Mouse (Mus musculus) CH12.LX (cell line): ENCODE measurements around the gene 9130213A22Rik. TPM values are rescaled to one million over a fixed set of nuclear protein-coding genes. Genes with fewer than 3 reads are reported as not detected.

Experiments
- DNase-seq: peaks from one replicate; pipeline ENCODE4 v3.0.0-alpha.2; 2013; ENCODE audit errors: extremely low read depth
- H3K27ac ChIP-seq: 2 replicates; pipeline ENCODE4 v1.5.1; 2012; ENCODE audit warnings: low read depth, mild to moderate bottlenecking, control low read depth, moderate library complexity; ENCODE audit not compliant: insufficient read depth
- H3K27me3 ChIP-seq: replicated peaks from 2 replicates; pipeline ENCODE3; 2012; ENCODE audit warnings: inconsistent platforms
- H3K36me3 ChIP-seq, 2 experiments: replicated peaks in 1 of 2; 2 replicates each; pipeline versions ENCODE3 to v1.6.1; 2012; ENCODE audit warnings: inconsistent platforms in 1 of 2, low read length in 1 of 2, mild to moderate bottlenecking in 1 of 2, mixed read lengths in 1 of 2, moderate library complexity in 1 of 2; ENCODE audit not compliant: control insufficient read depth in 1 of 2, insufficient read depth in 1 of 2
- H3K4me1 ChIP-seq, 2 experiments: 2 replicates each; pipeline ENCODE4 v1.6.1; 2012; ENCODE audit warnings: inconsistent platforms in 1 of 2, moderate library complexity in 1 of 2; ENCODE audit not compliant: insufficient read depth in 2 of 2, control insufficient read depth in 1 of 2
- H3K4me2 ChIP-seq: 2 replicates; pipeline ENCODE4 v1.6.1; 2012; ENCODE audit warnings: low read depth, mild to moderate bottlenecking, control low read depth; ENCODE audit not compliant: poor library complexity, insufficient read depth, severe bottlenecking
- H3K4me3 ChIP-seq, 3 experiments: fragments of 150-350 bp in 1 of 3; sonication (generic) in 1 of 3; replicated peaks in 1 of 3; 2 replicates each; pipeline versions ENCODE3 to v1.5.1; 2011 to 2012; ENCODE audit warnings: low read depth in 2 of 3, low read length in 2 of 3, mild to moderate bottlenecking in 2 of 3, moderate library complexity in 2 of 3, control low read depth in 1 of 3, improper control_type of control experiment in 1 of 3, inconsistent platforms in 1 of 3, mixed read lengths in 1 of 3; ENCODE audit not compliant: poor library complexity in 1 of 3
- H3K79me2 ChIP-seq: replicated peaks from 2 replicates; pipeline ENCODE4 v1.6.1; 2012; ENCODE audit warnings: mild to moderate bottlenecking, moderate library complexity; ENCODE audit not compliant: control insufficient read depth, poor library complexity, insufficient read depth, severe bottlenecking; ENCODE audit errors: extremely low read depth
- H3K9ac ChIP-seq: 2 replicates; pipeline ENCODE4 v1.6.1; 2012; ENCODE audit warnings: low read depth, mild to moderate bottlenecking, control low read depth, moderate library complexity; ENCODE audit not compliant: insufficient read depth
- H3K9me3 ChIP-seq: replicated peaks from 2 replicates; pipeline ENCODE3; 2012; ENCODE audit warnings: low read length, inconsistent platforms, mixed read lengths
- CTCF ChIP-seq, 2 experiments: IDR thresholded peaks in 1 of 2; conservative IDR thresholded peaks in 1 of 2; 2 replicates each; pipeline ENCODE4 v1.5.1; 2011 to 2012; ENCODE audit warnings: low read depth in 2 of 2, low read length in 2 of 2, improper control_type of control experiment in 1 of 2, inconsistent platforms in 1 of 2, mild to moderate bottlenecking in 1 of 2, moderate library complexity in 1 of 2
- ELF1 ChIP-seq: IDR thresholded peaks from 2 replicates; pipeline ENCODE4 v1.6.1; 2014; ENCODE audit warnings: low read depth, mild to moderate bottlenecking, inconsistent platforms, low read length, improper control_type of control experiment
- EP300 ChIP-seq: IDR thresholded peaks from 2 replicates; pipeline ENCODE4 v1.6.1; 2011; ENCODE audit warnings: low read length, improper control_type of control experiment
- MAFK ChIP-seq: IDR thresholded peaks from 2 replicates; pipeline ENCODE4 v1.6.1; 2011; ENCODE audit warnings: low read length, improper control_type of control experiment; ENCODE audit not compliant: insufficient replicate concordance
- RCOR1 ChIP-seq: conservative IDR thresholded peaks from 2 replicates; pipeline ENCODE4 v1.6.1; 2012; ENCODE audit warnings: low read depth, mild to moderate bottlenecking, inconsistent platforms, low read length, improper control_type of control experiment
- ZNF384 ChIP-seq: IDR thresholded peaks from 2 replicates; pipeline ENCODE4 v1.6.1; 2012; ENCODE audit warnings: low read depth, low read length, improper control_type of control experiment, inconsistent platforms
- dilution Hi-C: fragments of 300-500 bp; cut with MboI; formaldehyde crosslinking; loops from 2 replicates; pipeline ENCODE4 v1.14.3; 2020; ENCODE audit warnings: low sequenced_read_pairs; ENCODE audit not compliant: extremely low pct_unique_long_range_greater_than_20kb, extremely low pct_ligation_motif_present
- in situ Hi-C: fragments of 300-500 bp; cut with MboI; formaldehyde crosslinking; loops from 3 replicates; pipeline ENCODE4 v1.14.3; 2019; ENCODE audit warnings: low sequenced_read_pairs, low pct_ligation_motif_present, low pct_unique_long_range_greater_than_20kb, mixed read lengths
- polyA plus RNA-seq: library from polyadenylated mRNA; unstranded; fragments of >175 nt; gene quantifications from 2 replicates; pipeline ENCODE4 v1.2.1, GENCODE M21; 2012; ENCODE audit warnings: low read depth; ENCODE audit not compliant: insufficient read length
- total RNA-seq, 2 experiments: library from RNA; depleted of rRNA; stranded (reverse); fragments of 300-350 nt in 1 of 2; fragments of >200 nt in 1 of 2; gene quantifications; 2 replicates each; pipeline ENCODE4 v1.2.3; 2012 to 2014

The 9130213A22Rik gene
- total and polyA plus RNA-seq, 3 experiments, result not detected

DNA sequence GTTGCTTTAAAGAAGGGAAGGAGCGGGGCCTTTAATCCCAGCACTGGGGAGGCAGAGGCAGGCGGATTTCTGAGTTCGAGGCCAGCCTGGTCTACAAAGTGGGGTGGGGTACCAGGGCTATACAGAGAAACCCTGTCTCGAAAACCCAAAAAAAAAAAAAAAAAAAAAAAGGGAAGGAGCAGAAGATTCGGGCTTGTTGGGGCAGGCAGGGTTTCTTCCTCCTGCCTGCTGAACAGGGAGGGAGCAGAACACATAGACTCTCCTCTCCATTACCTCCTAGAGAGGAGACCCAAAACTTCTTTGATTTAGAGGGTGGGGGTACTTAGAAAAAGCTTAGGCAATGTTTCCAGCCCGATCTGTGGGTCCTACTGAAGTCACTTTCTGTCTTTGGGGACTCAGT is 13.0 kb upstream of the 9130213A22Rik start:
- Histone ChIP-seq H3K9me3 (peaks cover 6% of the 10 kb centered on the region), H3K9ac (no peak overlapping the region), H3K4me2 (no peak overlapping the region), H3K4me3 (no peak overlapping the region), H3K27me3 (peaks cover 61% of the 10 kb centered on the region), H3K4me1 (peaks cover 4 to 8% of the 10 kb centered on the region in 2 experiments; a peak in 3 of 4 replicates), H3K27ac (no peak overlapping the region), H3K36me3 (no peaks in the 10 kb centered on the region), H3K79me2 (no peaks in the 10 kb centered on the region)
- in situ Hi-C loops, result no loop called here
- dilution Hi-C loops, result no loop called here
- no peak for DNase-seq
- TF ChIP-seq ZNF384, result peak; percentile 78
- no peak for TF ChIP-seq EP300

DNA sequence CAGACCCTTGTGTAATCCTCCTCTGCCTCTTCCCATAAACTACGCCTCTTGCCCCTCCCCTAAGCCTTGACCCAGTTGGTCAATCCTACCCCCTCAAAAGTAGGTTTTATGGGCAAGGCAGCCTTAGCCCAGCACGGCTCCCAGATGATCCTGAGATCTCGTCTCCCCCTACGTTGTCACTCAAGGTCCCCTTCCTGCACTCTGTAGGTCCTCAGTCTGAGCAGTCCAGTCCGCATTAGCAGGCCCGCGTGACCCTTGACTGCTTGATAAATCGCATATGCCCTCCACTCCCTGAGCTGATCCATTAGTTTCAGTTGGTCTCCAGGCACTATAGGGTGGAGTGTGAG is 12.2 kb upstream of the 9130213A22Rik start:
- Histone ChIP-seq H3K9ac (no peak overlapping the region), H3K36me3 (no peaks in the 10 kb centered on the region), H3K27ac (no peak overlapping the region), H3K4me3 (no peak overlapping the region), H3K79me2 (no peaks in the 10 kb centered on the region), H3K4me1 (peaks cover 4 to 8% of the 10 kb centered on the region in 2 experiments; a peak in 3 of 4 replicates), H3K9me3 (peaks cover 6% of the 10 kb centered on the region), H3K27me3 (peaks cover 62% of the 10 kb centered on the region), H3K4me2 (no peak overlapping the region)
- dilution Hi-C loops (no loop called here), in situ Hi-C loops (no loop called here)
- DNase-seq, result no peak
- TF ChIP-seq ELF1, result no peak

DNA sequence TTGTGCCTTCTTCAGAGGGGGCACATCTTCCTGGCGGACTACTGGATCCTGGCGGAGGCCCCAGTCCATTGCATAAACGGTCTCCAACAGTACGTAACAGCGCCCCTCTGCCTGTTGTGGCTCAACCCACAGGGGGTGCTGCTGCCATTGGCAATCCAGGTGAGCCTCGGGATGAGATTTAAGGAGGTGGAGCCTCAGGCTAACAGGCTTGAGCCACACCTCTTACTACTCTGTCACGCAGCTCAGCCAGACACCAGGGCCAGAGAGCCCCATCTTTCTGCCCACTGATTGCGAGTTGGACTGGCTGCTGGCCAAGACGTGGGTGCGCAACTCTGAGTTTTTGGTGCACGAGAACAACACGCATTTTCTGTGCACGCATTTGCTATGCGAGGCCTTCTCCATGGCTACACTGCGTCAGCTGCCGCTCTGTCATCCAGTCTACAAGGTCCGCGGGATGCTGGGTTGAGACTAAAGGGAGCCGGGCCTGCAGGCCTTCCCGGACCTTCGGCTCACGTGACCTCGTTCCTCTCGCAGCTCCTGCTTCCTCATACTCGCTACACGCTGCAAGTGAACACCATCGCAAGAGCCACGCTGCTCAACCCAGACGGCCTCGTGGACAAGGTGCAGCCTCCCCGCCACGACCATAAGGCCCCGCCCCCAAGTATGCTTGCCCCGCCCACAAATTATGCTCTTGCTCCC is 11.7 kb upstream of the 9130213A22Rik start:
- H3K27ac ChIP-seq, result no peak overlapping the region
- no peak overlapping the region for H3K9ac ChIP-seq
- no peak for TF ChIP-seq ELF1
- peak in 1 of 2 experiments; percentile 29; a peak in 1 of 4 replicates for TF ChIP-seq CTCF (conservative IDR thresholded peaks at IDR 0.05 in 1 of 2, IDR thresholded peaks at IDR 0.05 in 1 of 2; ENCODE audit: low read depth in 2 of 2, low read length in 2 of 2)
- no peak for TF ChIP-seq ZNF384
- no peak for TF ChIP-seq MAFK
- TF ChIP-seq RCOR1, result no peak
- TF ChIP-seq, all 38 proteins: peak for 1
- in situ Hi-C loops (no loop called here), dilution Hi-C loops (no loop called here)
- Histone ChIP-seq H3K36me3 (no peaks in the 10 kb centered on the region), H3K9me3 (peaks cover 6% of the 10 kb centered on the region), H3K4me2 (no peak overlapping the region), H3K79me2 (no peaks in the 10 kb centered on the region), H3K4me3 (no peak overlapping the region), H3K4me1 (peaks cover 4 to 8% of the 10 kb centered on the region in 2 experiments; a peak in 3 of 4 replicates), H3K27me3 (peaks cover 62% of the 10 kb centered on the region)
- no peak for DNase-seq
